Mouse (Mus musculus): ENCODE results near the gene Adamts2. TPM values are rescaled to one million over a fixed set of nuclear protein-coding genes. Genes with fewer than 3 reads are reported as not detected.

Adamts2 gene
- polyA plus RNA-seq, 1 experiment from 2014 or later, result 11.7 TPM

DNA sequence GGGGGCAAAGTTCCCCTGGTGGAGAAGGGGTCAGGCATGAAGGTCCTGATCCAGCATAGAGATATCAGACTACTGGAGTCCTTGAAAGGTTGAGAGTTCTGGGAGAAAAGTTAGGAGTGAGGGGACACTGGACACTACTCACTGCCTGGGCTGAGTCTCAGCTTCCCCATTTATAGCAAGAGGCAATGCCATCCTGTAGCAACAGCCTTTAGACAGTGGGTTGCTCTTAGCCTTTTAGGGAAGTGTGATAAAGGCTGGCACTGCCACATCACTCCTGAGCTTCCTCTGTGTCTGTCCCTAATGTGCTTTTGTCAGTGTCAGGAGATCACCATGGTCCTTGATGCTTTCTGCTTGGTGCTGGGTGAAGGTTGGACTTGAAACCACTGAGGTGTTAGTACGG is 134.7 kb downstream of the Adamts2 start:
- no peak overlapping the region for H3K4me2 ChIP-seq (replicated peaks; ENCODE audit: low read depth, low read length)
- H3K9me3 ChIP-seq (ENCODE audit: control insufficient read depth, low read depth, low read length), result no peaks in the 10 kb centered on the region
- H3K4me1 ChIP-seq (ENCODE audit: control insufficient read depth, insufficient read depth, low read length), result no peaks in the 10 kb centered on the region
- H3K9ac ChIP-seq (replicated peaks; ENCODE audit: low read depth, low read length), result no peak overlapping the region
- H3K27me3 ChIP-seq (ENCODE audit: control insufficient read depth, insufficient read depth, low read length), result no peaks in the 10 kb centered on the region
- H3K27ac ChIP-seq (ENCODE audit: low read length), result no peak overlapping the region
- no peak for ATAC-seq (ENCODE audit: insufficient number of reproducible peaks, insufficient read depth, low FRiP score, low read depth)
- H3K4me3 ChIP-seq (ENCODE audit: low read depth, low read length), result no peak overlapping the region
- H3K36me3 ChIP-seq (ENCODE audit: control insufficient read depth, insufficient read depth, low read length), result no peaks in the 10 kb centered on the region
- 97% methylated on average over 1 of the region's 1 CpGs for WGBS

DNA sequence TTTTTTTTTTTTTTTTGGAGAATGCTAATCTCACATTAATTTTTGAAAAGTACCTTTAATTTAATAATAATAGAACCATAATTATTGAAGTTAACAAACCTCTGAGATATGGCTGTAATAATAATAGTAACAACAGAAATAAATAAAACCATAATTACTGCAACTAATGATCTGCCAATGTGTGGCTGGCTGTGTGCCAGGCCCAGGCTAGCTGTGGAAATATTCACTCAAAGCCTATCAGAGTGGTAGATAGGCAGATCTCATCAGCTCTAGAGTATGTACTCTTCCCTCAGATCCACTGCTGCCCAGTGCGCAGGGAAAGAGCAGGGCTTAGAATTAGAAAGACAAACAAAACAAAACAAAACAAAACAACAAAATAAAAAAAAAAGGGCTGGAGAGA is 136.6 kb downstream of the Adamts2 start:
- Histone ChIP-seq H3K4me1 (ENCODE audit: control insufficient read depth, insufficient read depth, low read length) (no peaks in the 10 kb centered on the region), H3K9me3 (ENCODE audit: control insufficient read depth, low read depth, low read length) (no peaks in the 10 kb centered on the region), H3K9ac (replicated peaks; ENCODE audit: low read depth, low read length) (no peak overlapping the region), H3K36me3 (ENCODE audit: control insufficient read depth, insufficient read depth, low read length) (no peaks in the 10 kb centered on the region), H3K27ac (ENCODE audit: low read length) (no peak overlapping the region), H3K4me2 (replicated peaks; ENCODE audit: low read depth, low read length) (no peak overlapping the region), H3K4me3 (ENCODE audit: low read depth, low read length) (no peak overlapping the region), H3K27me3 (ENCODE audit: control insufficient read depth, insufficient read depth, low read length) (no peaks in the 10 kb centered on the region)
- WGBS, result 84% methylated on average over 1 of the region's 1 CpGs
- ATAC-seq (ENCODE audit: insufficient number of reproducible peaks, insufficient read depth, low FRiP score, low read depth), result no peak

DNA sequence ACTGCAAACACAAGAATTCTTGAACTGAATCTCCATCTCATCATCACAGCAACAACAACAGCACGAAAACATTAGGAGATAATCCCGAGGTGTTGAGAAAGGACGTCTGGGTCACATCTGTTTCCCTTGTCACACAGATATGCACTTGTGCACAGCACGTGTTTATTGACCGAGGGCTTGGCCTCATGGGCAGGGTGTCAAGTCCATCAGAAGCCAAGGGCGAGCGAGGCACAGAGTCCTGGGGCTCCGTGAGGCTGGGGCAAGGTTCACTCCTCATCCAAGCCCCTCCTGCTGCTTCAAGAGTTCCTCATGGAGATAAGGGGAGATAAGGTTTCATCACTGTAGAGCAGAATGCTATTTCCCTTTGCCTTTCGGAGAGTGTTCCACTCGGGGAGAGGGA is 137.6 kb downstream of the Adamts2 start:
- no peak for ATAC-seq (ENCODE audit: insufficient number of reproducible peaks, insufficient read depth, low FRiP score, low read depth)
- H3K4me2 ChIP-seq (replicated peaks; ENCODE audit: low read depth, low read length), result no peak overlapping the region
- no peaks in the 10 kb centered on the region for H3K36me3 ChIP-seq (ENCODE audit: control insufficient read depth, insufficient read depth, low read length)
- H3K4me3 ChIP-seq (ENCODE audit: low read depth, low read length), result no peak overlapping the region
- H3K9me3 ChIP-seq (ENCODE audit: control insufficient read depth, low read depth, low read length), result no peaks in the 10 kb centered on the region
- no peak overlapping the region for H3K9ac ChIP-seq (replicated peaks; ENCODE audit: low read depth, low read length)
- no peak overlapping the region for H3K27ac ChIP-seq (ENCODE audit: low read length)
- 25% methylated on average over 10 of the region's 10 CpGs for WGBS
- H3K4me1 ChIP-seq (ENCODE audit: control insufficient read depth, insufficient read depth, low read length), result no peaks in the 10 kb centered on the region
- no peaks in the 10 kb centered on the region for H3K27me3 ChIP-seq (ENCODE audit: control insufficient read depth, insufficient read depth, low read length)

DNA sequence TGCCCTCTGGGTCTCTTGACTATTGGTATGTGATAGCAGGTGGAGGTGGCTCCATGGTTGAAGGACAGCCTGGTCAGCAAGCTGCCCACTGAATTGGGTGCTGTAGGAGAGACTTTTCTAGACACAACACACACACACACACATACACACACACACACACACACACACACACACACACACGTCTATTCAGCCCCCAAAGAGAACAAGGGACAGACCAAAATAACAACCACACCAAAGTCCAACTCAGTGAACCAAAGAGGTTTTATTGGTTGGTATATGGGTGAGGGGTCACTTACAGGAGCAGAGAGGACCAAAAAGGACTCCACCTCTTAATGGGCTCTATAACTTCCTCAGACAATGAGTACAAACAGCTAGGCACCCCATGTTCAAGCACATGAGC is 140.3 kb downstream of the Adamts2 start:
- H3K36me3 ChIP-seq (ENCODE audit: control insufficient read depth, insufficient read depth, low read length), result no peaks in the 10 kb centered on the region
- no peak overlapping the region for H3K4me2 ChIP-seq (replicated peaks; ENCODE audit: low read depth, low read length)
- no peak for ATAC-seq (ENCODE audit: insufficient number of reproducible peaks, insufficient read depth, low FRiP score, low read depth)
- no peak overlapping the region for H3K9ac ChIP-seq (replicated peaks; ENCODE audit: low read depth, low read length)
- no peak overlapping the region for H3K27ac ChIP-seq (ENCODE audit: low read length)
- H3K27me3 ChIP-seq (ENCODE audit: control insufficient read depth, insufficient read depth, low read length), result no peaks in the 10 kb centered on the region
- H3K9me3 ChIP-seq (ENCODE audit: control insufficient read depth, low read depth, low read length), result no peaks in the 10 kb centered on the region
- no peak overlapping the region for H3K4me3 ChIP-seq (ENCODE audit: low read depth, low read length)
- no peaks in the 10 kb centered on the region for H3K4me1 ChIP-seq (ENCODE audit: control insufficient read depth, insufficient read depth, low read length)
- 81% methylated on average over 1 of the region's 1 CpGs for WGBS

DNA sequence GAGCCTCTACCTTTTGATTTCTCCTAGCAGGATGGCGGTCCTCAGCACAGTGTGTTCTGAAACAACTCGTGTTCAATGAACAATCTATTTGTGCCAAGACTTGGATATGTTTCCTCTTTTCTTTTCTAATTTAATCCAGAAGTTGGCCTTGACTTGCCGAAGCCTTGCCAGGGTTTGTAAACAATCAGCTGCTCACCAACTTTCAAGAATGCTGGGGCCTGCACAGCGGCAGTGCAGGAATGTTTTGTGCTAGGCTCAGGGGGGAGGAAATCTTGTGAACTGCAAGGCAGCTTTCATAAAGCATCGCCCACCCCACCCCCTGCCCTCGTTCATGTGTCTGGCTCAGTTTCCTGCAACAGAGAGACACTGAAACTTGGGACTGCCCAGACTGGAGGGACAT is 143.1 kb downstream of the Adamts2 start:
- WGBS, result 58% methylated on average over 6 of the region's 6 CpGs
- no peaks in the 10 kb centered on the region for H3K9me3 ChIP-seq (ENCODE audit: control insufficient read depth, low read depth, low read length)

DNA sequence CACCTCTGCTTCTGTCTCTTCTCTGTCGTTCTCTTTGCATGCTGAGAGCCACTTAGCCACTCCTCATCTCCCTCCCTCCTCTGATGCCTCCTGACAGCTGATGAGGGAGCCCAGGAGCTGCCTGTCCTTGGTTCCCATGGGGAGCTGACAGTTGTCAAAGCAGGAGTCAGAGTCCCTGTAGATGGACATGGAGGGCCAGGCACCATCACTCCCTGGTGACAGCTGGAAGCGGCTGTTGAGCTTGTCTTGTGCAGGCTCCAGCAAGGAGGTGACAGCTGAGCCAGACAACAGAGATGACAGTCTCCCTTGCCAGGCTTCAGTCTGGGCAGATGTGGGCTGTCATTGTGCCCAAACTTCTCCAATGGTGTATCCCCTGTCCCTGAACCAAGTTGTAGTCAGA is 144.6 kb downstream of the Adamts2 start:
- H3K4me2 ChIP-seq (replicated peaks; ENCODE audit: low read depth, low read length), result no peak overlapping the region
- WGBS, result 55% methylated on average over 2 of the region's 2 CpGs
- H3K36me3 ChIP-seq (ENCODE audit: control insufficient read depth, insufficient read depth, low read length), result no peaks in the 10 kb centered on the region
- H3K9ac ChIP-seq (replicated peaks; ENCODE audit: low read depth, low read length), result no peak overlapping the region
- H3K4me1 ChIP-seq (ENCODE audit: control insufficient read depth, insufficient read depth, low read length), result no peaks in the 10 kb centered on the region
- H3K4me3 ChIP-seq (ENCODE audit: low read depth, low read length), result no peak overlapping the region
- H3K9me3 ChIP-seq (ENCODE audit: control insufficient read depth, low read depth, low read length), result no peaks in the 10 kb centered on the region
- H3K27me3 ChIP-seq (ENCODE audit: control insufficient read depth, insufficient read depth, low read length), result no peaks in the 10 kb centered on the region
- ATAC-seq (ENCODE audit: insufficient number of reproducible peaks, insufficient read depth, low FRiP score, low read depth), result no peak
- H3K27ac ChIP-seq (ENCODE audit: low read length), result no peak overlapping the region

More for the DNA sequence above, 143.1 kb downstream of the Adamts2 start:
- no peak overlapping the region for H3K9ac ChIP-seq (replicated peaks; ENCODE audit: low read depth, low read length)
- no peak for ATAC-seq (ENCODE audit: insufficient number of reproducible peaks, insufficient read depth, low FRiP score, low read depth)
- H3K4me3 ChIP-seq (ENCODE audit: low read depth, low read length), result no peak overlapping the region
- no peak overlapping the region for H3K27ac ChIP-seq (ENCODE audit: low read length)
- no peaks in the 10 kb centered on the region for H3K4me1 ChIP-seq (ENCODE audit: control insufficient read depth, insufficient read depth, low read length)
- no peak overlapping the region for H3K4me2 ChIP-seq (replicated peaks; ENCODE audit: low read depth, low read length)
- no peaks in the 10 kb centered on the region for H3K36me3 ChIP-seq (ENCODE audit: control insufficient read depth, insufficient read depth, low read length)
- H3K27me3 ChIP-seq (ENCODE audit: control insufficient read depth, insufficient read depth, low read length), result no peaks in the 10 kb centered on the region

DNA sequence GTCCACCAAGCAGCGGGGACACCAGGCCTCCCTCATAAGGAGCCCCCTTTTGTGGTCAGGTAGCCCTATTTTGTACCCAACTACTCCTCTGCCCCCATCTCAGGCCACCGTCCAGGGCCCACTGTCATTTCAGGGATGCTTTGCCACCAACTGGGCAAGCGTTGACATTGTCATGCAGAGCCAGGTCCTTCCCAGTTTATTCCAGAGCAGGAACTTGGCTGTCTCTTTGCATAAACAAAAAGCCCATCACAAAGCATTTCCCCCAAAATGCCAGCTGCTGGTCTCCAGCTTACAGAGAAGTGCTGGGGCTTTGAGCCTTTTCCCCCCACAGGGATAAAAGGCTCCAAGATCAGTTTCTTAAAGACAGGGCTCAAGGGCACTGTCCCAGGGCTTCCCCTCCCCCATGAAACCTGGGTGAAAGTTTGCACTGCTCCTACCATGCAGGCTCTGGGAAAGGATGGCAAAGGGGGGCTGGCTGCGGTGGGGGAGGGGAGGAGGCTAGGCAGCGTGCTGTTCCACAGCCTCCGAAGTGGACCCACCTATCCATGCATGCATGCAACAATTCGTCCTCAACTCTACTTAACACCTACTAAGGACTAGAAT is 149.2 kb downstream of the Adamts2 start:
- Histone ChIP-seq H3K4me2 (replicated peaks; ENCODE audit: low read depth, low read length) (no peak overlapping the region), H3K9ac (replicated peaks; ENCODE audit: low read depth, low read length) (no peak overlapping the region), H3K9me3 (ENCODE audit: control insufficient read depth, low read depth, low read length) (no peaks in the 10 kb centered on the region), H3K4me3 (ENCODE audit: low read depth, low read length) (no peak overlapping the region), H3K4me1 (ENCODE audit: control insufficient read depth, insufficient read depth, low read length) (no peaks in the 10 kb centered on the region), H3K27me3 (ENCODE audit: control insufficient read depth, insufficient read depth, low read length) (no peaks in the 10 kb centered on the region), H3K36me3 (ENCODE audit: control insufficient read depth, insufficient read depth, low read length) (no peaks in the 10 kb centered on the region), H3K27ac (ENCODE audit: low read length) (no peak overlapping the region)
- ATAC-seq (ENCODE audit: insufficient number of reproducible peaks, insufficient read depth, low FRiP score, low read depth), result no peak
- 34% methylated on average over 7 of the region's 7 CpGs for WGBS

DNA sequence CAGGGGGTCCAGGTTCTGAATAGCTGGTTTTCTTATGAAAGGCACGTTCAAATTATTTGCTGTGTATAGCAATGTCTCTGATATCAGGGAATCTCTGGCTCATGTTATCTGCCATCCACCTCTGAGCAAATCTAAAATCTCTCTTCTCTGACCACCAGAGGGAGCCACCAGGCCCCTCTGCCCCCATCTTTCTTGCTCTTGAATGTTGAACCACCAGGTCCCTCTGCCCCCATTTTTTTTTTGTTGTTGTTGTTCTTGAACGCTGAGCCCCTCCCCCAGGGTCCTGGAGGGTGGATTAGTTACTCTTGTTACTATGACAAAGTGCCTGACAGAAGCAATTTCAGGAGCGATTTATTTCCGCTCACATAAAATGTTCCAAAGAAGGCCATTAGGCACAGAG is 155.9 kb downstream of the Adamts2 start:
- no peak overlapping the region for H3K4me2 ChIP-seq (replicated peaks; ENCODE audit: low read depth, low read length)
- no peak overlapping the region for H3K9ac ChIP-seq (replicated peaks; ENCODE audit: low read depth, low read length)
- ATAC-seq (ENCODE audit: insufficient number of reproducible peaks, insufficient read depth, low FRiP score, low read depth), result no peak
- no peaks in the 10 kb centered on the region for H3K27me3 ChIP-seq (ENCODE audit: control insufficient read depth, insufficient read depth, low read length)
- no peak overlapping the region for H3K27ac ChIP-seq (ENCODE audit: low read length)
- no peak overlapping the region for H3K4me3 ChIP-seq (ENCODE audit: low read depth, low read length)
- 42% methylated on average over 4 of the region's 4 CpGs for WGBS
- no peaks in the 10 kb centered on the region for H3K4me1 ChIP-seq (ENCODE audit: control insufficient read depth, insufficient read depth, low read length)
- H3K9me3 ChIP-seq (ENCODE audit: control insufficient read depth, low read depth, low read length), result no peaks in the 10 kb centered on the region
- no peaks in the 10 kb centered on the region for H3K36me3 ChIP-seq (ENCODE audit: control insufficient read depth, insufficient read depth, low read length)

DNA sequence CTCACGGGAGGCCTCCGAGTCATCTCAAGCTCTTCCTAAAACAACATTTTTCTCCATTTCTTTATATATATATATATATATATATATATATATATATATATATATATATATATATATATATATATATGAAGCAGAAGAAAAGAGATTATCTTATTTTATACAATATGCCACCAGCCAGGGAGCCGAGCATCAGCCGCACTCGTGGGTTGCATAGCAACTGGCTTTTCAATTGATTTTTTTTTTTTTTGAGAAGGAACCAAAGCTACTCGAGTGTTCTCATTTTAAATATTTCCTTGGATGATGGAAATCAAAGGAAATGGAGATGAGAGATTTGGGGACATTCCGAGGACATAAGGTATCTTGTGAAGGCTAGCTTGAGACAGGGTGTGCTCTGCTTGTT is 164.6 kb downstream of the Adamts2 start:
- 78% methylated on average over 7 of the region's 7 CpGs for WGBS
- no peak for ATAC-seq (ENCODE audit: insufficient number of reproducible peaks, insufficient read depth, low FRiP score, low read depth)

More for the DNA sequence above, 164.6 kb downstream of the Adamts2 start:
- Histone ChIP-seq H3K36me3 (ENCODE audit: control insufficient read depth, insufficient read depth, low read length) (no peaks in the 10 kb centered on the region), H3K4me3 (ENCODE audit: low read depth, low read length) (no peak overlapping the region), H3K4me2 (replicated peaks; ENCODE audit: low read depth, low read length) (no peak overlapping the region), H3K9ac (replicated peaks; ENCODE audit: low read depth, low read length) (no peak overlapping the region), H3K4me1 (ENCODE audit: control insufficient read depth, insufficient read depth, low read length) (no peaks in the 10 kb centered on the region), H3K27me3 (ENCODE audit: control insufficient read depth, insufficient read depth, low read length) (no peaks in the 10 kb centered on the region), H3K9me3 (ENCODE audit: control insufficient read depth, low read depth, low read length) (no peaks in the 10 kb centered on the region), H3K27ac (ENCODE audit: low read length) (no peak overlapping the region)

Measured in stomach, embryonic 14.5 days (tissue).